Mouse (Mus musculus) cerebellum, postnatal 10 days (tissue): ENCODE measurements at regions not wholly inside any gene's neighbourhood (a gene's known extent, or its start where the extent isn't known, plus 50 kb on each side); places are given as distances from the start of the nearest gene placed in this dataset.

ENCODE experiments used
- DNase-seq, 2 experiments: peaks; one replicate each; pipeline ENCODE4 v3.0.0; 2021; ENCODE audit warnings: mixed read lengths in 2 of 2

DNA sequence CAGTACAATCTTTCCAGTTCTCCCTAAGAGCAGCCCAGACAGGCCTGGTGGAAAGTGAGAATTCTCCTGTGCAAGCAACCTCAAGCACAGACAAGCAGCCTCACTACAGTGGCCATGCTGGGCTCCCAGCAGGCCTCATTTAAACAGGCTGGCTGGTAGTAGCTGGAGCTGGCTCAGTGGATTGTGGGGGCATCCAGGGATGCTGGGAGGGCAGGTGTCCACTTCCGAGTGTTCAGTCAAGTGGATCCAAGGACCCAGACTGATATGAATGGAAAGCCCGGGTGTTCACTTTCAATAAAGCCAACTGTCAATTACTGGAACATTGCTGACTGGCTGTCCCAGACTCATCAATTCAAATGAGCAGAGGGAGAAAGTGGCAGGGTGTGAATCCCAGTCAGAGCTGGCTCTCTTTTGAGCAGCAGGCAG is 77.2 kb upstream of the Cxcr4 start:
- peak; percentile 80 to 86 for DNase-seq

- no peak for DNase-seq
Observed at GRCm38 (mm10) chr1:128668718-128669117, 76.6 kb upstream of the Cxcr4 start.

DNA sequence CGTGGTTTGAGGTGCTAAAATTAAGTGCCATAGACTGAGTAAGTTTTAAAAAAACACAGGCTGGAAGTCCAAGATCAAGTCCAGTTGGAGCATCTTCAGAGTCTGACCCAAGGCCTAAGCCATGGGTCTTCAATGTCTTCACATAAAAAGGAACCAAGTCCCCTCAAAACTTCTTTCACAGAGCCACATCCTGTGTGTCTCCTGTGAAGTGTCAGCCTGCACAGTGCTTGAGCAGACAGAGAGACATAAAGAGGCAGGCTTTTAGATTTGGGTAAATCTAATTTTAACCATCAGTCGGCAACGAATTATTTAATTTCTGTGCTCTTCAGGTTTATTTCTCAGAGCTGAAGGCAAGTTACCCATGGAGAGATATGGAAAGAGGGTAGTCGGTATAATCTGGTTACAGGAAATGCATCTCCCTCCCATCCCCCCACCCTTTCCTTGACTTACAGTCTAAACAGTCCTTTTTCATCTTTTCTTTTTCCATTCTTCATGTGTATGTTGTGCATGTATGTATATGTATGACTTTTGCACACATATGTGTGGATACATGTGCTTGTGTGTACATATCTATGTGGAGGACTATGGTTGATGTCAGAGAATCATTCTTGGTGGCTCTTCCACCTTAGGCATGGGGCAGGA is 75.1 kb upstream of the Cxcr4 start:
- no peak for DNase-seq

- DNase-seq: no peak
Observed at GRCm38 (mm10) chr1:128663207-128663606, 71.1 kb upstream of the Cxcr4 start.

GRCm38 (mm10) chr1:128659857-128660256 is 67.8 kb upstream of the Cxcr4 start:
- DNase-seq: no peak

DNA sequence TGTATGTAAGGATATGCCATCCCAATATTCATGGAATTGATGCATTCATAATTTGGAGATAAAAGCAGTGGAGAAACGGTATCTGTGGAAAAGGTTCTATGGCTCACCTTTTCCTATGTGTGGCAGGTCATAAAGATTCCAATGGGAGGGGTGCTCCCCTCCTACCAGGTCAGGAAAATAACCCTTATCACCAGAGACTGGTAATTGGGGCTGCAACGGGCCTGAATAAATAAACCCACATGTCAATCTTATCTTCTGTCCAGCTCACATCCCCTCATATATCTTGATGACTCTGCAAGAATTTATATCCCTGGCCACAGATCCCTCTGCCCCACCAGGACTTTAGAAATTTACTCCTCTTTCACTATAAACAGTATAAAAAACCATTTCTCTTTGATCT is 66.7 kb upstream of the Cxcr4 start:
- no peak for DNase-seq

DNA sequence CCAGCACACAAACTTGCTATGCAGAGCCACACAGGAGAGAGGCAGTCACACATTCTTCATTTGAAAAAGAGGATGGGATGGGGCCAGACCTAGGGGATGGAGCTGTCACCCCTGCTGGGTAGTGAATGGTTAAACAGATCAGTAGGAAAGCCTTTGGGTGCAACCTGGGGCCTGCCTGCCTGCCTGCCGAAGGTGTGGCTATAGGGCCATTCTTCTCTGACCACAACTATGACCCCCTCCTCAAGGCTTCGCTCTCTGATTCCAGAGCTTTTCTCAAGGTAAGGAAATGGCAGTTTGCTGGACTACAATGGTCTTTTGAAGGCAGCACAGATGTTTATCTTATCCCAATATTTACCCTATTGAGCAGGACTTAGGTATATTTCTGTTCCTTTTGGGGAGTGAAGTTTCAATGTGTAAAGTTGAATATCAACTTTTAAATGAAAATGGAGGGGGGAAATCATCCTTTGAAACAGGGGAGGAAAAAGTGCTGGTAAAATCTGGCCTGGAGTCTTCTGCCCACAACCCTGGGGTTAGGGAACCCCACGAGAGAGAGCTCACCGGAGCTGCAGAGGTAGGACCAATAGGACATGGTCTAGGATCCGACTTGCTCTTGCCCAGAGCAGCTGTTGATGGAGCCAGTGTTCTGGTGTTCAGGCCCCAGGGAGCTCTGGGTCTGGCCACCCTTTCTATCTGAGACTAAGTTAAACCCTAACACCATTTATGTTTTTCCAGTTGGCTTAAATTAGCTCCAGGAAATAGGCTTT is 62.2 kb upstream of the Cxcr4 start:
- no peak for DNase-seq

DNA sequence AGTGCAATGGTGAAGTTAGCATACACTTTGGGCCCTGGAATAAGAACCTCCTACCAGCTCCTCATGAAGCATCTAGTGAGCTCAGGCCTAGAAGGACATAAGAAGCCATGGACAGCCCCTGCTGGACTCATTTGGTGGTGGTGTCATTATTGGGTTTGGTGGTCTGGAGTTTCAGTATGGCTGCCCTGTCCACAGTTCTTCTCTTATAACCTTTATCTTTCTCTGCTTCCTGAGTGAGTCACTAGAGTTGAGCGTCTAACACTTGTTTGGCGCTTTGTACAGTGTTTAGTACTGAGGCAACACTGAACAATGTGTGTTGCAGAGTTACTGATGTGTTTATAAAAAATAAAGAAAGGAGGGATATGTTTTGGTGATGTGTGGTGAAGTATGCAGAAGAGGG is 58.5 kb upstream of the Cxcr4 start:
- DNase-seq: no peak

DNA sequence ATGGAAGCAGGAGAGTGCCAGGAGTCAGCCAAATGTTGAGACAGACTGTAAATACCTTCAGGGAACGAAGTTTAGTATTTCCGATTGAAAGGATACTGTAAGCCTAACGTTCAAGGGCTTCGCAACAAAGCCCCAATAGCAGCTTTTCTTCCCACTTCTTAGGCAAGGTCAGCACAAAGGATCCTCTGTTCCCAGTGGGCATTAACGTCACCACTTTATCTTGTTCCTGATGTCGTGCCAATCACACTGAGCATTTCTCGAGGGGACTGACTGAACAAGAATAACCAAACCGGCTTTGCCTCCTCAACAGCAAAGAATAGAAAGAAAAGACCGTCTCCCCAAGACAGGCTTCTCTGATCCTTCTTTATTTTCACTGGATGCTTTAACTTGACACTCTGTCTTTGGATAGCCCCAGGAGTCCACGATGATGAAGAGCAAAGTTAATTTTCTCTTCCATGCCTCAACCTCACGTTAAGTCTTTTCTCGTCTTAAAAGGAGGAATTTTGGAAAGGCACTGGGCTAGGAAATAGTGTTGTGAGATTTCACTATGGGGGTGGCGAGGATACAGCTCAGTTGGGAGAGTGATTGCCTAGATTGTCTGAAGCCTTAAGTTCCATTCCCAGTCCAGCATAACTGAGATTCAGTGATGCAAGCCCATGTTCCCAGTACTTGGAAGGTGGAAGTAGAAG is 57.5 kb upstream of the Cxcr4 start:
- DNase-seq: no peak

DNA sequence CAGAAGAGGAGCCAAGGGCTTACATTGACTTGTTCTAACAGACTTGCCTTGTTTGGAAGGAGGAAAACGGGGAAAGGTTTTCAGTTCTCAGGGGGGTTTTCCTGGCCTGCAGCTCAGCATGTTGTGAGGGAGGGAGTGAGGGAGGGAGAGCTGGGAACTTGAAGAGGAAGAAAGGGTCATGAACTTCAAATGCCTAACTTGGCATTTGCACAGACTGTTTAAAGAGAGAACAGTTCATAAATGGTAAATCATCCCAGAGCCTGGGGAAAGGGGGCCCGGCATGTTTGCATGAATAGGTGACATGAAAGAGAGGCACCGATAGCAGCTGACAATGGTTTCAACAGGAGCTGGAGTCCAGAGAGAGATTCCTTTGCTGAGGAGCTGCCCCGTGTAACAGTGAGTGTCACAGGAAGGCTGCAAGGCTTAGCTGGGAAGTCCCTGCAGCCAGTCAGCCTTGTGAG is 51.3 kb upstream of the Cxcr4 start:
- no peak for DNase-seq

GRCm38 (mm10) chr1:128642212-128642611 is 50.1 kb upstream of the Cxcr4 start:
- DNase-seq: no peak
